Mouse (Mus musculus) embryonic facial prominence, embryonic 13.5 days (tissue): Measurements from ENCODE around the gene Pyy. TPM values are rescaled to one million over a fixed set of nuclear protein-coding genes. Genes with fewer than 3 reads are reported as not detected.
A peak's percentile ranks its signal among the peaks of the same experiment; 100 is the strongest.

Experiments used
- ATAC-seq: fragments of 200-750 bp; cut with Nextera tagmentation; 2 replicates; pipeline ENCODE4 v1.8.0; 2017; ENCODE audit warnings: low read depth; ENCODE audit not compliant: insufficient number of reproducible peaks, insufficient read depth, low FRiP score, low TSS enrichment
- H3K27ac ChIP-seq: fragments of 300-500 bp; sonication (generic); 2 replicates; pipeline ENCODE4 v1.5.1; 2015; ENCODE audit warnings: moderate library complexity, mild to moderate bottlenecking, inconsistent platforms
- H3K27me3 ChIP-seq: fragments of 300-500 bp; sonication (generic); 2 replicates; pipeline ENCODE4 v1.6.1; 2015; ENCODE audit warnings: mild to moderate bottlenecking, inconsistent platforms
- H3K36me3 ChIP-seq: fragments of 300-500 bp; sonication (generic); 2 replicates; pipeline ENCODE4 v1.6.1; 2015; ENCODE audit warnings: mild to moderate bottlenecking, inconsistent platforms
- H3K4me1 ChIP-seq: fragments of 300-500 bp; sonication (generic); 2 replicates; pipeline ENCODE4 v1.6.1; 2015; ENCODE audit warnings: inconsistent platforms
- H3K4me2 ChIP-seq: fragments of 300-500 bp; sonication (generic); 2 replicates; pipeline ENCODE4 v1.6.1; 2015; ENCODE audit warnings: moderate library complexity, mild to moderate bottlenecking, inconsistent platforms
- H3K4me3 ChIP-seq: fragments of 300-500 bp; sonication (generic); 2 replicates; pipeline ENCODE4 v1.5.1; 2015; ENCODE audit warnings: mild to moderate bottlenecking, inconsistent platforms
- H3K9ac ChIP-seq: fragments of 300-500 bp; sonication (generic); 2 replicates; pipeline ENCODE4 v1.6.1; 2015; ENCODE audit warnings: mild to moderate bottlenecking, inconsistent platforms
- H3K9me3 ChIP-seq: fragments of 300-500 bp; sonication (generic); 2 replicates; pipeline ENCODE4 v1.6.1; 2016; ENCODE audit warnings: inconsistent platforms
- WGBS: fragments of 180-500 bp; shearing (Covaris S2); methylation state at CpG from one replicate; pipeline ENCODE4 v1.1.7; 2015; ENCODE audit warnings: mixed read lengths; 5-methylcytosine and 5-hydroxymethylcytosine counted together
- polyA plus RNA-seq: library from polyadenylated mRNA; unstranded; fragments of >200 nt; fragmentation: Nextera tagmentation; extraction: Ambion mirVana; gene quantifications from 2 replicates; pipeline ENCODE4 v1.2.1, GENCODE M21; 2015

The Pyy gene
- polyA plus RNA-seq, 1 experiment from 2014 or later, result not detected

DNA sequence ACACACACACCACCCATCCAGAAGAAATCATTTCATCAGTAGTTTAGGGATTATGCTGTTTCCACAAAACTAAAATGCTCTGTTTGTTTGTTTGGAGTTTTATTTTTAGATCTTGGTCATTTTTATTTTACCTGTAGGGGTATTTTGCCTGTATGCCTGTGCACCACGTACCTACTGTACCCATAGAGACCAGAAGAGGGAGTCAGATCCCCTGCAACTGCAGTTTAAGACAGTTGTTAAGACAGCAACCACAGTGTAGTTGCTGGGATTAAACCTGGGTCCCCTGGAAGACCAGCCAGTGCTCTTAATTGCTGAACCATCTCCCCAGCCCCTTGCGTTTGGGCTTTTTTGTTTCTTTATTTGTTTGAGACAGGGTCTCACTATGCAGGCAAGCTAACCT lies 38.7 kb downstream of the Pyy start:
- Histone ChIP-seq H3K9ac (no peak overlapping the region), H3K4me3 (no peak overlapping the region), H3K4me2 (no peak overlapping the region), H3K9me3 (no peaks in the 10 kb centered on the region), H3K36me3 (no peaks in the 10 kb centered on the region), H3K27me3 (peaks cover 4% of the 10 kb centered on the region), H3K4me1 (peaks cover 18% of the 10 kb centered on the region), H3K27ac (no peak overlapping the region)
- 39% methylated on average over 2 of the region's 2 CpGs for WGBS
- no peak for ATAC-seq

- Histone ChIP-seq H3K27ac (no peak overlapping the region), H3K4me1 (peaks cover 3% of the 10 kb centered on the region; the same call in 1 of the 2 replicates), H3K36me3 (peaks cover 31% of the 10 kb centered on the region), H3K4me3 (no peak overlapping the region), H3K27me3 (peaks cover 19% of the 10 kb centered on the region), H3K4me2 (no peak overlapping the region), H3K9ac (no peak overlapping the region), H3K9me3 (no peaks in the 10 kb centered on the region)
- 80% methylated on average over 13 of the region's 13 CpGs for WGBS
- no peak for ATAC-seq
Observed at GRCm38 (mm10) chr11:102063076-102063475, 44.6 kb downstream of the Pyy start.

- Histone ChIP-seq H3K4me2 (peak overlapping the region; percentile 88), H3K36me3 (peaks cover 31% of the 10 kb centered on the region), H3K9ac (no peak overlapping the region), H3K27me3 (peaks cover 19% of the 10 kb centered on the region), H3K9me3 (no peaks in the 10 kb centered on the region), H3K4me1 (peaks cover 3% of the 10 kb centered on the region; the same call in 1 of the 2 replicates), H3K27ac (no peak overlapping the region), H3K4me3 (no peak overlapping the region)
- 29% methylated on average over 16 of the region's 16 CpGs for WGBS
- ATAC-seq, result no peak
Observed at GRCm38 (mm10) chr11:102061941-102062473, 45.6 kb downstream of the Pyy start.

GRCm38 (mm10) chr11:102061236-102061940 lies 46.2 kb downstream of the Pyy start:
- 5% methylated on average over 23 of the region's 23 CpGs for WGBS
- peak; percentile 49; the same call in 1 of the 2 replicates for ATAC-seq
- Histone ChIP-seq H3K9me3 (no peaks in the 10 kb centered on the region), H3K27me3 (peaks cover 19% of the 10 kb centered on the region), H3K36me3 (peaks cover 31% of the 10 kb centered on the region), H3K4me3 (peak overlapping the region; percentile 42), H3K4me1 (peaks cover 3% of the 10 kb centered on the region; the same call in 1 of the 2 replicates), H3K9ac (peak overlapping the region; percentile 61), H3K4me2 (peak overlapping the region; percentile 88), H3K27ac (no peak overlapping the region)

Other genes with a start within 250 kb of the Pyy start
- 4.3 and 6.3 TPM in 2 replicates for gene Meox1, start 213.5 kb downstream of the Pyy start, polyA plus RNA-seq
- gene Sost, start 140.8 kb downstream of the Pyy start, polyA plus RNA-seq, result 0.41 and 0.42 TPM in 2 replicates
- not detected in 2 replicates for gene Cfap97d1, start 123.6 kb downstream of the Pyy start, polyA plus RNA-seq
- 12.1 and 14.0 TPM in 2 replicates for gene Dusp3, start 120.8 kb downstream of the Pyy start, polyA plus RNA-seq
- gene Mpp3, start 79.4 kb downstream of the Pyy start, polyA plus RNA-seq, result 4.3 and 4.9 TPM in 2 replicates
- gene Cd300lg, start 66.3 kb downstream of the Pyy start, polyA plus RNA-seq, result 0.45 and 0.66 TPM in 2 replicates
- 9.8 and 10.3 TPM in 2 replicates for gene Mpp2, start 19.3 kb downstream of the Pyy start, polyA plus RNA-seq
- not detected in 2 replicates for gene Ppy, start 6.5 kb downstream of the Pyy start, polyA plus RNA-seq
- gene Nags, start 37.7 kb upstream of the Pyy start, polyA plus RNA-seq, result 0.32 TPM in 1 of 2 replicates, not detected in the other
- 45.4 and 45.5 TPM in 2 replicates for gene Tmem101, start 48.6 kb upstream of the Pyy start, polyA plus RNA-seq
- gene Lsm12, start 77.5 kb upstream of the Pyy start, polyA plus RNA-seq, result 125 and 159 TPM in 2 replicates
- gene G6pc3, start 81.8 kb upstream of the Pyy start, polyA plus RNA-seq, result 27.6 and 28.3 TPM in 2 replicates
- 80.5 and 84.4 TPM in 2 replicates for gene Hdac5, start 122.3 kb upstream of the Pyy start, polyA plus RNA-seq
- gene BC030867, start 141.1 kb upstream of the Pyy start, polyA plus RNA-seq, result 18.3 and 19.7 TPM in 2 replicates
- 0.11 and 0.18 TPM in 2 replicates for gene Asb16, start 160.9 kb upstream of the Pyy start, polyA plus RNA-seq
- 51.8 and 54.8 TPM in 2 replicates for gene Tmub2, start 177.1 kb upstream of the Pyy start, polyA plus RNA-seq
- gene Atxn7l3, start 188.8 kb upstream of the Pyy start, polyA plus RNA-seq, result 21.6 and 23.8 TPM in 2 replicates
- gene Ubtf, start 211.9 kb upstream of the Pyy start, polyA plus RNA-seq, result 88.5 and 93.6 TPM in 2 replicates